Mouse (Mus musculus) layer of hippocampus, adult 2 months (tissue): ENCODE data around the gene Dap. TPM values are rescaled to one million over a fixed set of nuclear protein-coding genes. Genes with fewer than 3 reads are reported as not detected.
A peak's percentile ranks its signal among the peaks of the same experiment; 100 is the strongest.

Source experiments
- DNase-seq, 2 experiments: peaks; one replicate each; pipeline ENCODE4 v3.0.0; 2022; ENCODE audit warnings: low spot score in 2 of 2
- H3K27ac ChIP-seq: fragments of 200-600 bp; 2 replicates; pipeline ENCODE4 v1.8.1; 2022
- H3K4me3 ChIP-seq: fragments of 200-600 bp; 2 replicates; pipeline ENCODE4 v1.8.1; 2022; ENCODE audit warnings: mild to moderate bottlenecking
- CTCF ChIP-seq: fragments of 200-600 bp; conservative IDR thresholded peaks from 2 replicates; pipeline ENCODE4 v1.8.1; 2022; ENCODE audit warnings: antibody characterized with exemption, mild to moderate bottlenecking, moderate library complexity
- total RNA-seq, 2 experiments: library from RNA; stranded (reverse); gene quantifications; 2 replicates each; pipeline ENCODE4 v1.2.3; 2021

Dap gene
- total RNA-seq, 2 experiments from 2014 or later = 8.9 to 9.2 TPM

- H3K27ac ChIP-seq = no peak overlapping the region
- DNase-seq = no peak
- no peak for TF ChIP-seq CTCF
- no peak overlapping the region for H3K4me3 ChIP-seq
Measured at GRCm38 (mm10) chr15:31302293-31302990, 78.3 kb downstream of the Dap start.

- Histone ChIP-seq H3K27ac (no peak overlapping the region), H3K4me3 (no peak overlapping the region)
- DNase-seq = no peak
- 0 out of 2 replicates have a peak, but pooled peaks have one; percentile 17 for TF ChIP-seq CTCF
Measured at GRCm38 (mm10) chr15:31304302-31304701, 80.2 kb downstream of the Dap start.

- DNase-seq = no peak
- TF ChIP-seq CTCF = no peak
- no peak overlapping the region for H3K4me3 ChIP-seq
- no peak overlapping the region for H3K27ac ChIP-seq
Measured at GRCm38 (mm10) chr15:31305181-31305580, 81.1 kb downstream of the Dap start.

GRCm38 (mm10) chr15:31306726-31307125 is 82.6 kb downstream of the Dap start:
- no peak for DNase-seq
- Histone ChIP-seq H3K4me3 (no peak overlapping the region), H3K27ac (no peak overlapping the region)
- no peak for TF ChIP-seq CTCF

GRCm38 (mm10) chr15:31309526-31309925 is 85.4 kb downstream of the Dap start:
- Histone ChIP-seq H3K27ac (no peak overlapping the region), H3K4me3 (no peak overlapping the region)
- peak; percentile 72 for TF ChIP-seq CTCF
- no peak for DNase-seq

GRCm38 (mm10) chr15:31312001-31312400 is 87.9 kb downstream of the Dap start:
- DNase-seq = no peak
- no peak for TF ChIP-seq CTCF
- Histone ChIP-seq H3K4me3 (no peak overlapping the region), H3K27ac (no peak overlapping the region)

- no peak overlapping the region for H3K4me3 ChIP-seq
- DNase-seq = peak; percentile 82 to 95
- H3K27ac ChIP-seq = no peak overlapping the region
- TF ChIP-seq CTCF = peak; percentile 86
Measured at GRCm38 (mm10) chr15:31315630-31316231, 91.6 kb downstream of the Dap start.

- Histone ChIP-seq H3K27ac (peak overlapping the region; percentile 84), H3K4me3 (no peak overlapping the region)
- TF ChIP-seq CTCF = no peak
Measured at GRCm38 (mm10) chr15:31317056-31317805, 93.1 kb downstream of the Dap start.

GRCm38 (mm10) chr15:31318158-31318955 is 94.2 kb downstream of the Dap start:
- TF ChIP-seq CTCF = 0 out of 2 replicates have a peak, but pooled peaks have one; percentile 3
- peak overlapping the region; percentile 84 for H3K27ac ChIP-seq
- H3K4me3 ChIP-seq = no peak overlapping the region
- no peak for DNase-seq

More at GRCm38 (mm10) chr15:31317056-31317805, 93.1 kb downstream of the Dap start:
- DNase-seq = no peak

GRCm38 (mm10) chr15:31319046-31319445 is 94.9 kb downstream of the Dap start:
- TF ChIP-seq CTCF = no peak
- DNase-seq = no peak
- peak overlapping the region; percentile 84 for H3K27ac ChIP-seq
- no peak overlapping the region for H3K4me3 ChIP-seq

- DNase-seq = no peak
- TF ChIP-seq CTCF = peak; percentile 38; the same call in 1 of the 2 replicates
- Histone ChIP-seq H3K4me3 (no peak overlapping the region), H3K27ac (peak overlapping the region; percentile 59; the same call in 1 of the 2 replicates)
Measured at GRCm38 (mm10) chr15:31320598-31321377, 96.7 kb downstream of the Dap start.

GRCm38 (mm10) chr15:31323684-31324083 is 99.6 kb downstream of the Dap start:
- peak; percentile 73 for TF ChIP-seq CTCF
- peak in 1 of 2 experiments; percentile 49 for DNase-seq
- H3K27ac ChIP-seq = no peak overlapping the region
- H3K4me3 ChIP-seq = no peak overlapping the region

Other genes starting within 250 kb of the Dap start
- gene Ankrd33b, start 143.4 kb downstream of the Dap start, total RNA-seq = 10 to 100 TPM; 58.7 to 59.4 TPM
- gene Ropn1l, start 229.4 kb downstream of the Dap start, total RNA-seq = 1 to 10 TPM in 1 of 2 experiments, under 1 TPM in 1; 0.88 to 1.2 TPM